Comparison of ENCODE assay signal across 12 mouse cellular contexts in genomic region chr10:74339247-74340160, GRCm38 (mm10).
"Had no signal": no experiment of that assay in that cellular context is flagged by ENCODE, and none has a peak within 500 bp of the region (broad histone marks: within the 10 kb centered on the region; RNA-seq: fewer than 3 reads in every experiment).

No protein-coding gene starts in this region.

- H3K4me1 ChIP-seq: limb, embryonic 13.5 days; liver, embryonic 13.5 days had no signal

- H3K4me2 ChIP-seq: limb, embryonic 13.5 days; liver, embryonic 13.5 days; midbrain, embryonic 11.5 days had no signal

- DNase-seq: kidney, postnatal 14 days; kidney, postnatal 4 days; left cerebral cortex, postnatal 4 days; liver, embryonic 13.5 days; lung, adult 2 months; lung, postnatal 14 days; lung, postnatal 4 days; midbrain, embryonic 14.5 days; thymus, adult 18-20 months; thymus, postnatal 36 days had no signal

- H3K27ac ChIP-seq: limb, embryonic 13.5 days; liver, embryonic 13.5 days had no signal

- H3K36me3 ChIP-seq: limb, embryonic 13.5 days; liver, embryonic 13.5 days had no signal

- H3K9ac ChIP-seq: limb, embryonic 13.5 days; liver, embryonic 13.5 days had no signal

- H3K9me3 ChIP-seq: limb, embryonic 13.5 days; liver, embryonic 13.5 days had no signal

- H3K27me3 ChIP-seq: limb, embryonic 13.5 days; liver, embryonic 13.5 days had no signal

- H3K4me3 ChIP-seq: limb, embryonic 13.5 days; liver, embryonic 13.5 days had no signal
